Mouse (Mus musculus): ENCODE data around the gene 4833423E24Rik.

The 4833423E24Rik gene

DNA sequence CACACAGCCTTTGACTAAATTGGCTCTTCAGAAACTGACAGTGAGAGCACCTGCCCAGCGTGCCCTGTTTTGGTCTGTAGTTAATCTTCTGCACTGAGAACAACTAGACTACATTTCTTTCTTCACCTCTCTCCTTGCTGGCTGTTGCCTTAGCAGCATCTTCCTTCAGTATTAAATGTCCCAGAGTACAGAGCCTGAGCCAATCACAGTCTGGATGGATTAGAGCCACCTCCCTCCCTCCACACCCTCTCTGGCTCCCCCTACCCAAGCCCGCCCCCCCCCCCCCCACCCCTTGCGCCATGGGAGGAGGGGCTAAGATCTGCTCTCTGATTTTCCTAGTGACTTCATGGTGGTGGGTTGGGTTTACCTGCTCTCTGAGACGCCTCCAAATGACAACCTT lies at the start of gene 4833423E24Rik:
Gene 4833423E24Rik, minus strand, starts transcription at position 146 of the 400 bp plus-strand sequence.
- no peak for DNase-seq (ENCODE audit: low spot score)

DNA sequence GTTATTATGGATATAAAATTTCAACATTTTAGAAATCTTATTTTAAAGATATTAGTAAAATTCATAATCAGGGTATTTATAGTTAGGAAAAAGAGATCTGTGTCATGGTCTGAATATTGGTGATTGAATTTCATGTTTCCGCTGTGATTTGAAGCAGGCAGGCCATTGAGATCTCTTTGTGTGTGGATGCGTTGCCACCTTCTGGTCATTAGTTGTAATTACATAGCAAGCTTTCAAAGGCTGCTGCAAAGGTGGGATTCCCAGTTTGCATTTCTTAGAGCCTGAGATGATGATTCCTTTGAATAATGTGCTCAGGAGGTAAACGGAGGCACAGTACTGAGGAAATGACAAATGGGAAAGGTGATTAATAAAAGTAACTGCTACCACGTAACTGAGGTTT lies 42.4 kb upstream of the 4833423E24Rik start:
- peak; percentile 49 for DNase-seq (ENCODE audit: low spot score)

DNA sequence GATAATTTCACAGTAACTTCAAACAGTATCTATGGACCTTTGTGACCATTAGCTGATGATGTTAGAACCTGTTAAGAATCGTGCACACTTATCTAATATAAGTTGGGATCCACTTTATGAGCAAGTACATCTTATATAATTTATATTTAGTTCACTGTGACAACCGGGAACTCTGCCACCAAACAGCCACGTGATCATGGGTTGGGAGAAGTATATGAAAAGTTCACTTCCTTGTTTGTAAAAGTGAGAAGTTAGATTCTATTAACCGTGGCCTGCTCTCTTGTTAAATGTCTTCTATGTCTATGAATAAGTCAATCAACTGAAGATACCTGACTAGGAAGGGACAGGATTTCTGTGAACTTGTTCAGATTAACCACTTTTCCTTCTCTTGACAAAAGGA lies 41.4 kb upstream of the 4833423E24Rik start:
- no peak for DNase-seq (ENCODE audit: low spot score)

DNA sequence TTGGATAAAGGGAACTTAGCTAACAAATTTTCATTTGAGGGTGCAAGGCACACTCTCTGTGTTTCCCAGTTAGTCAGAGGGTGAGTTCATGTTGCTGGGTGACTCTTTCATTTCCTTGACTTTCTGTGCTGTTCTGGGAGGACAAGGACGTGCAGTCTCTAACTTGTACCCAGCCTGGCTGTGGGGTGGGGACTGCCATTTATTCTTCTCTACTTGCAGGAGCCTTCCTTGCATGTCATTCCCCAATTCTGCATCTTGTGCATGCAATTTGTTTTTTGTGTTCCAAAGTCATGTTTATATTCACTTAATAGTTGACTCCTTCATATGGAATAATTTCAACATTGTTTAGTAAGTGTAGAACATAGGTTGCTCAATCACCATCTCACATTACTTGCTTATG lies 36.0 kb upstream of the 4833423E24Rik start:
- DNase-seq (ENCODE audit: low spot score) = no peak

DNA sequence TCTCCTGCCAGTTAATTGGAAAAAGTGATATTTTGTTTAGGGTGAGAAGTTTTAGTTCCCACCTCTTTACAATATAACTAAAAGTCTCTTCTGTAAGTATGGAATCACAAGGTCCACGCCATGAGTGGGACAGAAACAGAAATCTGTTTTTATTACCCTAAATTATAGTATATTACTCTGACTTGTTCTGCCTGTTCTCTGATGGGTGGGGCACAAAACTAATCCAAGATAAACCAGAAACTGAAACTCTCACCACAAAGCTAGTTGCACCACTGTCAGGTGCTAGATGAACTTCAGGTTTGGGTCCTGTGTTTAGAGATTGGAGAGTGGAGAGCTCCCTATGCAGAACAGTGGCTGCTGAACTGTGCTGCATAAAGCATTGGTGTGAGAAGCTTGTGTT lies 15.1 kb upstream of the 4833423E24Rik start:
- no peak for DNase-seq (ENCODE audit: low spot score)

DNA sequence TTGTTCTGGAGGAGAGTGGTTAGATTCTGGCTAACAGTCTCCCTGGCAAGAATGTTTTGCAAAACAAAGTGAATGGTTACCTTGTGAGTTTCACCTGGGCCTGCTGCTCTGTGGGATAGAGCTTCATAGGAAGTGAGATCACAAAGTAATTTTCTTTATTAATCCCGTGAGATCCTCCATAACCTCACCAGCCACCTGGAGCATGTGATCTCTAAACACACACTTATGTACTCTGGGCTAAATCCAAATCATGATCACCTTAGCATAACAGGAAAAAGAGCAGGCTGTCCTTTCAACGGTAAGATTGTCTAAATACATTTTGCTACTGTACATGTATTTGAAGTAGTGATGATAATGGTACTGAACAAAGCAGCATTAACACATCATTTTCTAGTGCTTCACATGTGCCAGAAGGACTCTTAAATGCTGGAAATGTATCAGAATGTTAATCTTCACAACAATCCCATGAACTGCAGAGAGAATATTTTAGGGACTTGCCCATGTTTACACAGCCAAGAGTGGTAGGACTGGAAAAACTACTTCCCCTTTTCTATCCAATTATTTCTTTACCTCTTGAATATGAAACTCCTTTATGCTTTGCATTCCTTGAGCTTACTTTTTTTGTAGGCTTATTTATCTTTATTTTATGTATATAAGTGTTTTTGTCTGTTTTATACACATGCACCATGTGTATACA lies 13.4 kb upstream of the 4833423E24Rik start:
- DNase-seq (ENCODE audit: low spot score) = no peak

DNA sequence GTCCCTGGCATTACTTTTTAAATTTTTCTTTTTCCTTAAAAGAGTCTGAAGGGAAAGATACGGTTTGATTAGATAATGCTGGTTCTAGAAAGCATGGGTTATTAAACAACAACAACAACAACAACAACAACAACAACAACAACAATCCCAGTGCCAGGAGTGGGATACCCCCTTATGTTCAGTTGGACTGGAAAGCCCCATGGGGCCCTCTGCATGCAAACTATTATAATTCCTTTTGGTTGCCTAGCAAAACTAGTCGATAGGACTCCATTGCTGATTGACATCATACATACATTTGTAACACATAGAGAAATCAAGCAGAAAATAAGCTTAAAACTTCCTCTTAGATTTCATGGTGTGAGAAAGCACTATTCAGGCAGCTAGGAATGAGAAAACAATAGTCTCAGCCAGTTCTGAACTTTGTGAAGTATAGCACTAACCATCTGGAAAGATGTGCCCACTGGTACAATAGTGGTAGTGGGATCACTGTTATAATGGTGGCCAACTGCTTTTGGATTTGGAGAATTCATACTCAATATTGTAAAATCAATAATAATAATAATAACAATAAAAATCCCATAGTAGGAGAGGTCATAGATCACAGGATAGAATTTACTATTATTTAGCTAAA lies 4.2 kb upstream of the 4833423E24Rik start:
- DNase-seq (ENCODE audit: low spot score) = no peak

DNA sequence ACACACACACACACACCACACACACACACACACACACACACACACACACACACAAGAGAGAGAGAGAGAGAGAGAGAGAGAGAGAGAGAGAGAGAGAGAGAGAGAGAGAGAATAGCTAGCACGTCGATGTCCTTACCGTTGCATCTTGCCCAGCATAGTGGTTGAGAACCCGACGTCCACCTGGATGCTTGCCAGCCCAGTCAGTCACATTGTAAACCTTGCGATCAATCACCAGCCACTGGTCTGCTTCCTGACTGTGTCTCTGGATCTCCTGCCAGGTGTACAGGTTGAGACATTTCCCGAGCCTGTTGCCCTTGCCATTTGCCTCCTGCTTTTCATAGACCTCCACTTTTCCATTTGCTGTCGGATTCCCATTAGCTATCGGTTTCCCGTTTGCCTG lies 532 bp downstream of the 4833423E24Rik start:
- no peak for DNase-seq (ENCODE audit: low spot score)

DNA sequence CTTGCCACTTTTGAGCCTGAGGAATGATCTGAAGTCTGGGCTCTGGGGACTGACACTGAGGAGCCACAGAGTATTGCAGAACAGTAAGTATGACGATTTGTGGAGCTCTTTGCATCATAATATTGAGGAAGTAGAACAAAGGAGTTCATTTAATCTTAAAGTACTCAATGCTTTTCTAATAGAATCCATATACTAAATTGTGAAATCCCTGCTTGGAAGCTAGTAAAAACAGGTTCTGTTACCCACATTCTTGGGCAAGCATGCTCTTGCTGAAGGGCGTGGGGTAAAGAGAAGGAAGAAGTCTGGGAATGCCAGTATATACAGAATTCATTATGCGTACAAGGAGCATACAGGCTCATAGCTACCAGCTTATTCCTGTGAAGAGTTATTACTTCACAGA lies 8.4 kb downstream of the 4833423E24Rik start:
- no peak for DNase-seq (ENCODE audit: low spot score)

DNA sequence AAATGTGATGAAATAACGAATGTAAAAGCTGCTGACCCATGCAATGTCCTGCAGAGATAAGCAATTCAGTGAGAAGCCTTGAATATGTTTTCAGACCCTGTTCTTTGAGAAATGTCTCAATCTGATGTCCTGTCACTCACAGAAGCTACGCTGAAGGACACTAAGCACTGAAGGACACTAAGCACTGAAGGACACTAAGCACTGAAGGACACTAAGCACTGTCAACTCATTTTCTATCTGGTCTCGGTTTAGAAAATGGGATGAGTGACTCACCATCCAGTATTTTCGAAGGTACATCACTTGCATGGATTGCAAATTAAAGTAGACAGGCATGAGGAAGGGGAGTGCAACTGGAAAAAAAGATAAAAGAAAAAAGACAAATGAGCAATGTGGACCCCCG lies 28.4 kb downstream of the 4833423E24Rik start:
- no peak for DNase-seq (ENCODE audit: low spot score)

DNA sequence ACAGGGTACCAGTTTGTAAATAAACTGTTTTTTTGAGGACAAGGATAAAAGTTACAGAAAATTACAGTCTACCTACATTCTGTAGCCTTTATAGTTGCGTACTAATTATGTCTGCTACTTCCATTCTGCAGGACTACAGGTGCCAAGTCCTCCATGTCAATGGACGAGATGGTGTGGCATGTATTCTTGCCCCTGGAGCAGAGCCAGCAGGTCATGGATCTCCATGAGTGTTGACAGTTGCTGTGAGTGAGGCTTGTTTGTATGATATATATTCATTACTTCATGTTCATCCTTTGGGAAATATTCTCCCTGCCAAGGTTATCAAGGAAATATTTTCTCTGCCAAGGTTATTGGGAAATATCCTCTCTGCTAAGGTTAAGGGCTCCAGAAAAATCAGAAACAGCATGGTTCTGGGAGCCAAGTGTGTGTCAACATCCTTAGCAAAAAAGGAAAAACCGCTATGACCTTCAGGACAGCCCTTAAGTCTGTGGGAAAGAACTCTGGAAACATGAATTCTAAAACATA lies 52.0 kb downstream of the 4833423E24Rik start:
- no peak for DNase-seq (ENCODE audit: low spot score)

DNA sequence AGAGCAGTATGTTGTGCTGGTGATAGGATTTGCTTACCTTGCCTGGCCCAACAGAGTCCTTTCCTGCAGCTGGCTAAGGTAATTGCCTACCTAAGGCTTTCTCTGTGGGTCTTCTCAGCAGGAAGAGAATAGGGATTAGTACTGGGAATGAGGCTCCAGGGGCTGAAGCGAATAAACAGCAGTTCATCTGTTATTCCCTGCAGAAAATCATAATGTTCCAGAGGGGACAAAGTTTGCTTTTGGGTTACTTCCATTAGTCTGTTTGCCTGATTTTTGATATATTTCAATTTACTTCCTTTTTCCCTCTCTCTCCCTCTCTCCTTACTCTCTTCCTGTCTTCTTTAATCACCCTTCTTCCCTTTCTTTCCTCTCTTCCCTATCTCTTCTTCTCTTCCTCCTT lies 75.3 kb downstream of the 4833423E24Rik start, which contains the start of gene Olfr995:
Gene Olfr995, minus strand, starts transcription at position 101 of the 400 bp plus-strand sequence.
- no peak for DNase-seq (ENCODE audit: low spot score)

DNA sequence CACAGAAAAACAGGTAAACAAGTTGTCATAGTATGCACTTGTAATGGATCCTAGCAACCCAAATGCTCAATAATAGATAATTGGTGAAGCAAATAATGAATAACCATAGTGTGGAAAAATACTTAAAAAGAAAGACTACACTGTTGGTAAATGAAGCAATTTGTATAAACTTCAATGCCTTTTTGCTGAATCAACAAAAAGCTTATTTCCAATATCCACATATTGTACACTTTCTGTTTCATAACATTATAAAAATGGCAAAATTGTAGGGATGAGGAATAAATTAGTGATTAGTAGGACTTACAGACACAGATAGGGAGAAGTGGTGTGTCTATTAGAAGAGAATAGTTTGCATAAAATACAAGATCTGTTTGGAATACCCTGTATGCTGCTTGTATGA lies 76.3 kb downstream of the 4833423E24Rik start:
- DNase-seq (ENCODE audit: low spot score) = no peak

DNA sequence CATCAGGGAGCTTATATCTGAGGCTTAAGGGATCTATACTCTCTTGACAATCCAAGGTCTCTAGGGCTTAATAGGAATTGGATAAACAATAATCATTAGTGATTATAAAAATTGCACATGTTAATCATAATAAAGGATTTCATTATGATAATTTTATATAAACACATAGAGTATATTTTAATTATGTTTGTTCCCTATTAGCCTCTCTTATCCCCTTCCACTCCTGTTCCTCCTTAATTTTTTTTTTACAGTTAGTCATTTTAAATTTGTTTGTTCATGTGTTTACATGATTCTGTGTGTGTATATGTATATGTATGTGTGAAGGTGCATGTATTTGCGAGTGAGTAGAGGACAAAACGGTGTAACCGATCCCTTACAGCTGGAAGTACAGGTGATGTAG lies 82.5 kb downstream of the 4833423E24Rik start, which contains the start of gene Olfr994:
Gene Olfr994, minus strand, starts transcription at position 101 of the 400 bp plus-strand sequence.
- DNase-seq (ENCODE audit: low spot score) = no peak
